ENCODE assay signal across 24 mouse cellular contexts in genomic region chr9:48716549-48716948, GRCm38 (mm10).
"Had no signal": no experiment of that assay in that cellular context is flagged by ENCODE, and none has a peak within 500 bp of the region (broad histone marks: within the 10 kb centered on the region; RNA-seq: fewer than 3 reads in every experiment).

No protein-coding gene starts in this region.

- H3K36me3 ChIP-seq: heart, embryonic 13.5 days; heart, embryonic 15.5 days; hindbrain, embryonic 13.5 days; hindbrain, embryonic 15.5 days; kidney, embryonic 15.5 days; limb, embryonic 13.5 days; limb, embryonic 15.5 days; liver, embryonic 13.5 days; liver, embryonic 15.5 days had no signal

- H3K4me2 ChIP-seq: heart, embryonic 11.5 days; heart, embryonic 13.5 days; heart, embryonic 15.5 days; hindbrain, embryonic 13.5 days; hindbrain, embryonic 15.5 days; kidney, embryonic 15.5 days; limb, embryonic 13.5 days; limb, embryonic 15.5 days; liver, embryonic 13.5 days; liver, embryonic 15.5 days had no signal

- H3K9ac ChIP-seq: forebrain, postnatal 0 days; heart, embryonic 13.5 days; heart, embryonic 15.5 days; hindbrain, embryonic 13.5 days; hindbrain, embryonic 15.5 days; kidney, embryonic 15.5 days; limb, embryonic 13.5 days; limb, embryonic 15.5 days; liver, embryonic 13.5 days; liver, embryonic 15.5 days had no signal

- H3K27me3 ChIP-seq: heart, embryonic 15.5 days; hindbrain, embryonic 15.5 days; liver, embryonic 15.5 days had no signal

- H3K4me1 ChIP-seq: limb, embryonic 13.5 days; limb, embryonic 15.5 days had no signal

- H3K27ac ChIP-seq: heart, adult 2 months; heart, embryonic 13.5 days; heart, embryonic 15.5 days; hindbrain, embryonic 13.5 days; hindbrain, embryonic 15.5 days; hindbrain, postnatal 0 days; kidney, embryonic 15.5 days; kidney, postnatal 0 days; limb, embryonic 13.5 days; limb, embryonic 15.5 days; liver, embryonic 13.5 days; liver, embryonic 15.5 days had no signal

- H3K4me3 ChIP-seq: heart, adult 2 months; heart, embryonic 13.5 days; heart, embryonic 15.5 days; hindbrain, embryonic 13.5 days; hindbrain, embryonic 15.5 days; kidney, embryonic 15.5 days; limb, embryonic 13.5 days; limb, embryonic 15.5 days; liver, embryonic 13.5 days; liver, embryonic 15.5 days had no signal

- ATAC-seq: forebrain, postnatal 0 days; hindbrain, postnatal 0 days had no signal

- DNase-seq: forebrain, postnatal 0 days; gastrocnemius, postnatal 10 days; heart, adult 11 months; heart, adult 2 months; heart, postnatal 14 days; heart, postnatal 36 days; kidney, adult 8-10 months; kidney, postnatal 14 days; layer of hippocampus, adult 9-11 months; layer of hippocampus, postnatal 36 days; left cerebral cortex, postnatal 4 days; liver, embryonic 13.5 days; lung, adult 18-20 months had no signal

- H3K9me3 ChIP-seq: heart, embryonic 13.5 days; heart, embryonic 15.5 days; hindbrain, embryonic 13.5 days; hindbrain, embryonic 15.5 days; kidney, embryonic 15.5 days; limb, embryonic 13.5 days; limb, embryonic 15.5 days; liver, embryonic 13.5 days; liver, embryonic 15.5 days had no signal
